Mouse (Mus musculus) forebrain, embryonic 15.5 days (tissue): Measurements from ENCODE around the gene Gltp. TPM values are rescaled to one million over a fixed set of nuclear protein-coding genes. Genes with fewer than 3 reads are reported as not detected.

Experiments used
- ATAC-seq: fragments of 200-750 bp; cut with Nextera tagmentation; replicated peaks from 2 replicates; pipeline ENCODE4 v1.8.0; 2017; ENCODE audit warnings: mild to moderate bottlenecking, moderate TSS enrichment, moderate library complexity
- H3K27ac ChIP-seq: fragments of 300-500 bp; sonication (generic); replicated peaks from 2 replicates; pipeline ENCODE4 v1.5.1; 2015; ENCODE audit warnings: mild to moderate bottlenecking, inconsistent platforms
- H3K27me3 ChIP-seq: fragments of 300-500 bp; sonication (generic); 2 replicates; pipeline ENCODE4 v1.6.1; 2015; ENCODE audit warnings: inconsistent platforms
- H3K36me3 ChIP-seq: fragments of 300-500 bp; sonication (generic); 2 replicates; pipeline ENCODE4 v1.6.1; 2015; ENCODE audit warnings: mild to moderate bottlenecking, inconsistent platforms
- H3K4me1 ChIP-seq: fragments of 300-500 bp; sonication (generic); 2 replicates; pipeline ENCODE4 v1.6.1; 2015; ENCODE audit warnings: inconsistent platforms
- H3K4me2 ChIP-seq: fragments of 300-500 bp; sonication (generic); replicated peaks from 2 replicates; pipeline ENCODE4 v1.6.1; 2015; ENCODE audit warnings: mild to moderate bottlenecking, inconsistent platforms
- H3K4me3 ChIP-seq: fragments of 300-500 bp; sonication (generic); 2 replicates; pipeline ENCODE4 v1.5.1; 2015; ENCODE audit warnings: mild to moderate bottlenecking, inconsistent platforms
- H3K9ac ChIP-seq: fragments of 300-500 bp; sonication (generic); replicated peaks from 2 replicates; pipeline ENCODE4 v1.6.1; 2015; ENCODE audit warnings: mild to moderate bottlenecking, inconsistent platforms
- H3K9me3 ChIP-seq: fragments of 300-500 bp; sonication (generic); 2 replicates; pipeline ENCODE4 v1.6.1; 2016; ENCODE audit warnings: inconsistent platforms
- WGBS: fragments of 180-500 bp; shearing (Covaris S2); methylation state at CpG from one replicate; pipeline ENCODE4 v1.1.7; 2015; ENCODE audit warnings: mixed read lengths; 5-methylcytosine and 5-hydroxymethylcytosine counted together
- polyA plus RNA-seq: library from polyadenylated mRNA; unstranded; fragments of >200 nt; fragmentation: Nextera tagmentation; extraction: Ambion mirVana; gene quantifications from 2 replicates; pipeline ENCODE4 v1.2.1, GENCODE M21; 2015

Gltp gene
- polyA plus RNA-seq, 1 experiment from 2014 or later: 36.9 TPM

DNA sequence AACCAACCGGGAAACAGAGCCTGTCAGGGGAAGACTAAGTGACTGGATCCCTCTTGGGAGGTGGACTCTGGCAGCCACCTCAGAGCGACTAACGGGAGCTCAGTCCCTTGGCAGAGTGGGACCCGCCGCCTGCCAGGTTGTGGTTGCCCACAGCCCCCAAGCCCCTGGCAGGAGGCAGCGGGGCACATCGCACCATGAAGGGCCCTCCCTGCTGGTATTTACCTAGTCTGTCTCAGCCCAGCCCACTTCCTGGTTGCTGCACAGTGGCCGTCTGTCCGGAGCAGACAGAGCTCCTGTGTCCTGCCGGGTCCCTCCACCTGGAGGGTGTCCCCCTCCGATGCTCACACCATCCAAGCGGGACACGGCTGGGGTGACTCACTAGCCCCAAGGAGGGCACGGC lies 39.8 kb downstream of the Gltp start:
- H3K27me3 ChIP-seq: peaks cover 4% of the 10 kb centered on the region; the same call in 1 of the 2 replicates
- ATAC-seq: no peak

DNA sequence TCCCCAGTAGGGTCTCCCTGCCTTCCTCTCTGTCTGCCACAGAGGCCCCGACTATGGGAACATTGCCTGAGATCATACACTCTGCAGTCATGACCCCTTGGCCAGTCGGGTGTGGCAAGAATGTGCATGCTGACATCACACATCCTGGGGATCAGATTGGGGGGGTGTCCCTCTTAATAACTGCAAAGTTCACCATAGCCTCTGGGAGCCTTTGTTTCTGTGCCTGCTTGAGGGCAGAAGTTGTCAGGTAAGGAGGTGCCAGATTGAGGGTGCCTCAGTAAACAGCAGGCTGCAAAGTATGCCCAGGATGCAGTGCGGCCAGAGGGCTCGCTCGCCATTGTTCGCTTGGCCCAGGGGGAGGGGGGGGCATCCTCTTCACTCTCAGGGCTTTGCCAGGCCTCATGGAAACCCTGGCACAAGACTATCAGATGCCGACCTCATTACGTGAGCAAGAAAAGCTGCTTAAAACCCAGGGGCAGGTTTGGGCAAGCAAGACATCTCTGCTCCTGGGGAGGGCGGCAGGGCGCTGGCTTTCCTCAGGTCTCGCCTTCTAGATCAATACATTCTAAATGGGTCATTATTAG lies 42.0 kb downstream of the Gltp start:
- no peak overlapping the region for H3K9ac ChIP-seq
- peaks cover 15% of the 10 kb centered on the region for H3K4me1 ChIP-seq
- H3K4me2 ChIP-seq: no peak overlapping the region
- peaks cover 3% of the 10 kb centered on the region; the same call in 1 of the 2 replicates for H3K27me3 ChIP-seq
- H3K4me3 ChIP-seq: no peak overlapping the region
- no peaks in the 10 kb centered on the region for H3K9me3 ChIP-seq
- WGBS: 60% methylated on average over 11 of the region's 11 CpGs
- no peak for ATAC-seq
- H3K36me3 ChIP-seq: no peaks in the 10 kb centered on the region
- no peak overlapping the region for H3K27ac ChIP-seq

More for the DNA sequence above, 39.8 kb downstream of the Gltp start:
- no peaks in the 10 kb centered on the region for H3K36me3 ChIP-seq
- H3K9ac ChIP-seq: no peak overlapping the region
- H3K4me1 ChIP-seq: peaks cover 15% of the 10 kb centered on the region
- H3K27ac ChIP-seq: no peak overlapping the region
- no peak overlapping the region for H3K4me2 ChIP-seq
- WGBS: 42% methylated on average over 14 of the region's 14 CpGs
- H3K9me3 ChIP-seq: no peaks in the 10 kb centered on the region
- no peak overlapping the region for H3K4me3 ChIP-seq

DNA sequence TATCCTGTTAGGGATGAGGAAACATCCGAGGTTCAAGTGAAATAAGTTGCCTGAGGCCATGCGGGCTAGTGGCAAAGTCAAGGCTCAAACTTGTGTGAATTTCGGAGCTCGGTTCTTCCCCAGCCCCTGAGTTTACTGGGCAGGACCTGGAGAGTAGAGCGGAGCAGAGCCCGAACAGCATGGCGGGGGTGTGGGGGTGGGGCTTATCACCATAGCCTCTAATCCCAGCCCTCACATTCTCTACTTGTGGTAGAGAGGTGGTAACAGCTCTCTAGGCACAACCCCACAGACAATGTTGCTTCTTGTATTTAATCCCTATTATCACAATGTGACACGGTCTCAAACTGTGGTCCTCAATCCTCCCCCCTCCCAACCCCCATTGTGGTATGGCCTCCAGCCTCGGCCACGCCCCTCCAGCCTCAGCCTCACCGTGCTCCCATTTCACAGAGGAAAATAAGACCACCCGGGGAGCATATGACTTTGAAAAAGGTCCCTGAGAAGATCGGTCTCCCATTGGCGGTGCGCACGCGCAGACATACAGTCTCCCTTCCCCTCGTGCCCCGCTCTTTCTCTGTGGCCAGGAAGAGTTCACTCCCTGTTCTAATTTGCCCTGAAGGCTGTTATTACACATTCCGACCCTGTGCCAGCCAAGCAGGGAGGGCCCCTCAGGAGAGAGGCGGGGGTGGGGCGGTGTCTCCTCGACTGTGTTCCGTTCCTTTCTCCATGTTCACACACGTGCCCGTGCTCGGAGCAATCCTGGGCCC lies 43.4 kb downstream of the Gltp start:
- WGBS: 1% methylated on average over 27 of the region's 27 CpGs

DNA sequence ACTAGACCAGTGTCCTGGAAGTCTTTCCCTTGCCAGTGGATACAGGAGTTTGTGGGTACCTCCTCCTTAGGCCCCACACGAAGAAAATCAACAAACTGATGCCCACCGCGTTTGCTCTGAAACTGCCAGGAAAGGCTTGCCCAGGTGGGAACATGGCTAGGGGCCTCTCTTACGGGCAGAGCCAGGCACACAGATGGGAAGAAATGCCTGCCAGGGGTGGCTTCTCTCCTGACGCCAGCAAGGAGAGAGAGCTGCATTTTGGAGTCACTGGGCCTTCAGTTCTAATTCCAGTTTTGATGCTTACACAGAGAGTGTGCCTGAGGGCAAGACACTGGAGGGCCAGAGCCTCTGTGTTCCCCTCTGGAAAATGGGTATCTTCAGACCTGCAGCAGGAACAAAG lies 44.9 kb downstream of the Gltp start:
- Histone ChIP-seq H3K27ac (no peak overlapping the region), H3K9ac (no peak overlapping the region), H3K4me2 (no peak overlapping the region), H3K4me1 (peaks cover 15% of the 10 kb centered on the region), H3K36me3 (no peaks in the 10 kb centered on the region), H3K4me3 (no peak overlapping the region), H3K9me3 (no peaks in the 10 kb centered on the region), H3K27me3 (peaks cover 3% of the 10 kb centered on the region; the same call in 1 of the 2 replicates)
- WGBS: 75% methylated on average over 5 of the region's 5 CpGs
- ATAC-seq: no peak

More for the DNA sequence above, 43.4 kb downstream of the Gltp start:
- peak overlapping the region; percentile 31 for H3K4me3 ChIP-seq
- H3K36me3 ChIP-seq: no peaks in the 10 kb centered on the region
- H3K4me2 ChIP-seq: peak overlapping the region; percentile 58
- H3K9me3 ChIP-seq: no peaks in the 10 kb centered on the region
- no peak overlapping the region for H3K27ac ChIP-seq
- peak overlapping the region; percentile 20 for H3K9ac ChIP-seq
- ATAC-seq: peak; percentile 62
- peaks cover 3% of the 10 kb centered on the region; the same call in 1 of the 2 replicates for H3K27me3 ChIP-seq
- peaks cover 15% of the 10 kb centered on the region for H3K4me1 ChIP-seq

DNA sequence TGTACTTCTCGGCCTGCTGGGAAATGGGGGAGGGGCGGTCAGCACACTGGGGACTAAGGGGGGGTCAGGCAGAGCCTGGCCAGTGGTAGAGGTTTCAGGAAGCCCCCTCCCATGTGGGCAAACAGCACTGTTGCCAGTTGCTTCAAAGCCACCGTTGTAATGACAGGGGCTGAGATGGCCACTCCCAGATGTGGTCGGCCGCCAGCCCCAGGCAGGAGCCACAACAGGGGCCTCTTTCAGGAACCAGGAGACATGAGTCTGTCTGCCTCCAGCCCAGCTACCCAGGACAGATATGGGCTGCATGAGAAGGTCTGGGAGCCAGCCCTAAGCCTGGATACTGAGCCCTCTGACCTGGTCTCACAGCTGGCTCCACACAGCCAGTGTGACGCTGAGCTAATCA lies 45.9 kb downstream of the Gltp start:
- Histone ChIP-seq H3K4me2 (no peak overlapping the region), H3K4me1 (peaks cover 15% of the 10 kb centered on the region), H3K27ac (no peak overlapping the region), H3K9ac (no peak overlapping the region), H3K36me3 (no peaks in the 10 kb centered on the region), H3K9me3 (no peaks in the 10 kb centered on the region), H3K27me3 (0 out of 2 replicates have a peak, but pooled peaks cover 3% of the 10 kb centered on the region), H3K4me3 (no peak overlapping the region)
- no peak for ATAC-seq
- WGBS: 59% methylated on average over 6 of the region's 6 CpGs

DNA sequence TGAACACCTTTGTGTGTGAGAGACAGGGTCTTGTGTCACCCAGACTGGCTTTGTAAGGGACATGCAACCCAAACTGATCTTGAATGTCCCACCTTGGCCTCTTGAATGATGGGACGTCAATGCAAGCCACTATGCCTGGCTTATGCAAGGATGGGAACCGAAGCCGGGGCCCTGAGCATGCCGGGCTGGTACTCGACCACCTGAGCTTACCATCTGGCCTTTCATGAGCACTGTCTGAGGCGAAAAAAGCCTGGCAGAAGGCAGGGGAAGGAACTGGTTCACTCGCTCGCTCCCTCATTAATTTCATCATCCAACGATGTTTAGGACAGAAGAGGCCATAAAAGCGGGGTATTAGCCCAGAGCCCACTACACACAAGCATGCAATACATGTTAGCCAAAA lies 50.0 kb downstream of the Gltp start:
- Histone ChIP-seq H3K4me3 (no peak overlapping the region), H3K9ac (no peak overlapping the region), H3K27ac (no peak overlapping the region), H3K4me1 (peaks cover 6% of the 10 kb centered on the region), H3K36me3 (no peaks in the 10 kb centered on the region), H3K9me3 (no peaks in the 10 kb centered on the region), H3K4me2 (no peak overlapping the region), H3K27me3 (peaks cover 9% of the 10 kb centered on the region; the same call in 1 of the 2 replicates)
- WGBS: 61% methylated on average over 10 of the region's 10 CpGs
- ATAC-seq: no peak

DNA sequence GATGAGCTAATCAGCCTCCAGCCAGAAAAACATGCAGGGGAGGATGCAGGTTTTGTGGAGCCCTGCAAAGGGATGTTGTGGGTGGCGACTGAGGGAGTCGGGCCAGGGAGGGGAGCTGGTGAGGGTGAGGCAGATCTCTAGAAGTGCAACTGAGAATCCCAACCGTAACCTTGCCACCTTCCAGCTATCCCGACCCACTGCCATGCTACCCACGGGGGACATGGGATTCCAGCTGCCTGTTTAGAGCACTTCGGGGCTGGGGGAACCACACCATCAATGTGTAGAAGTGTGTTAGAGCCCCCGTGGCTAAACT lies 51.2 kb downstream of the Gltp start:
- Histone ChIP-seq H3K36me3 (no peaks in the 10 kb centered on the region), H3K27me3 (peaks cover 9% of the 10 kb centered on the region; the same call in 1 of the 2 replicates), H3K4me3 (no peak overlapping the region), H3K4me1 (peaks cover 6% of the 10 kb centered on the region), H3K9ac (no peak overlapping the region), H3K4me2 (peak overlapping the region; percentile 34), H3K27ac (no peak overlapping the region), H3K9me3 (no peaks in the 10 kb centered on the region)
- ATAC-seq: 0 out of 2 replicates have a peak, but pooled peaks have one; percentile 19
- WGBS: 36% methylated on average over 7 of the region's 7 CpGs

DNA sequence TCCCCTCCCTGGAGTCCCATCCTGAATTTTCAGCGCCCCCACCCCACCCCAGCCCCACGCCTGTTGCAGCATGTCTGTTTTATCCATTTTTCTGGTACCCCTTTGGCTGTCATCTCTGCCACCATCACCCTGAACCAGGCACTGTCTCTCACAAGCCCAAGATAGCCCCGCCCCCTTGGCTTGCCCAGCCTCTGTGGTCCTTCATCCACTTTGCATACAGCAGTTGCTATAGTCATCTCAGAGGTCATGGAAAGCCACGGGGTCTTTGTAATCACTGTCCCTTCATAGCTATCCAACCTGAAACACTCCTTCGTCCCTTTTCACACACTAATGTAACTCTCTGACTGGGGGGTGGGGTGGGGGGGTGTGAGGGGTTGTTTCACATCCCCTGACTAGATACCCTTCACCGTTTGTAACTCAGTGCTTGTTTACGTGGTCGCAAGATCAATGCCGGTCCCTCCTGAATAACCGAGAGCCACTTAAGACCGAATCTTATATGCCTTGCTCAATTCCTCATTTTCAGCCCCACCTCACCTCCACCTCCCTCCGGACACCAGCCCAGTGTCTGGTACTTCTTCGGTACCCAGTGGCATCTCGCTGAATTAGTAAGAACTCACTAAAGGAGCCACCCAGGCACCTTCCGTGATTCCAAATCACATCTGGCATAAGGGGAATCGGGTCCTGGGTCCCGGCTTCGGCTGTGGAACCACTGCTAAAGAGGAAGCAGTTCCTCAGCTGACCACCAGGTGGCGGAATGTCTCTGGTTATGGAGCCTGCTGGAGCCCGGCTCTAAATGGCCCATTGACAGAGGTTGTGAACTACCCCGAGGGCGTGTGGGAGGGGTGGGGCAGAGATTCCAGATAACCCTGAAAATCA lies 51.8 kb downstream of the Gltp start:
- H3K36me3 ChIP-seq: no peaks in the 10 kb centered on the region
- peak; percentile 60 for ATAC-seq
- H3K9me3 ChIP-seq: no peaks in the 10 kb centered on the region
- H3K4me3 ChIP-seq: no peak overlapping the region
- peaks cover 9% of the 10 kb centered on the region; the same call in 1 of the 2 replicates for H3K27me3 ChIP-seq
- 15% methylated on average over 22 of the region's 22 CpGs for WGBS
- H3K27ac ChIP-seq: no peak overlapping the region
- H3K9ac ChIP-seq: no peak overlapping the region
- H3K4me2 ChIP-seq: peak overlapping the region; percentile 34
- peaks cover 6% of the 10 kb centered on the region for H3K4me1 ChIP-seq

DNA sequence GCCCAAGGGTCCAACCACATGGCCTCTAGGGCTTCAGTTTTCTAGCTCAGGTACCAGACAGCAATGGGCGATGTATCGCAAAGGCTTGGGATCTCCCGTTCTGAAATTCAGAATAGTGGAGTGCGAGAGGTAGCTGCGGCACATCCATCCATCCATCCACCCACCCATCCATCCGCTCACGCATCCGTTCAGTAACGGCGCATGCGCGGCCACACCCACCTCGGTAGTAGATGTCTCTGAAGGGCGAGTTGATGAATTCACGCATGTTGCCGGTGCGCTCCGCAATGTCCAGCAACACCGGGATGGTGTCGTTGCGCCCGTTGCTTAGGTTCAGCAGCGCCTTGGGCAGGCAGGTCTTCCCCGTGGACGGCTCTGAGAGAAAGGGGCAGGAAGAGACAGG lies 54.7 kb downstream of the Gltp start:
- H3K27ac ChIP-seq: no peak overlapping the region
- no peak overlapping the region for H3K4me3 ChIP-seq
- H3K27me3 ChIP-seq: peaks cover 9% of the 10 kb centered on the region; the same call in 1 of the 2 replicates
- H3K4me2 ChIP-seq: no peak overlapping the region
- H3K4me1 ChIP-seq: peaks cover 6% of the 10 kb centered on the region
- H3K9me3 ChIP-seq: no peaks in the 10 kb centered on the region
- no peaks in the 10 kb centered on the region for H3K36me3 ChIP-seq
- 83% methylated on average over 25 of the region's 25 CpGs for WGBS
- no peak overlapping the region for H3K9ac ChIP-seq
- ATAC-seq: no peak

DNA sequence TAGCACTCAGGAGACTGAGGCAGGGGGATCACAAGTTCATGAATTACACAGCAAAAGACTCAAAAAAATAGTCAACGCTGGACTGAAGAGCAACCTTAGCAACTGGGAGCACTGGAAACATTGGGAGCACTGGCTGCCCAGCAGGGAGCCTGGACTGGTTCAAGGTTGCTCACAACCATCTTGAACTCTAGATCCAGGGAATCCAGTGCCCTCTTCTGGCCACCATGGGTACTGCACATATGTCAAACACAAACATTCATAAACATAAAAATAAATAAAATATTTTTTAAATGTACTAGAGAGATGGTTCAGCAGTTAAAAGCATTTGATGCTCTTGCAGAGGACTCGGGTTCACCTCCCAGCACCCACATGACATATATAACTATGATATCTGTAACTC lies 59.4 kb downstream of the Gltp start:
- no peaks in the 10 kb centered on the region for H3K4me1 ChIP-seq
- no peak overlapping the region for H3K27ac ChIP-seq
- H3K4me2 ChIP-seq: no peak overlapping the region
- no peak overlapping the region for H3K4me3 ChIP-seq
- H3K27me3 ChIP-seq: no peaks in the 10 kb centered on the region
- no peak for ATAC-seq
- no peaks in the 10 kb centered on the region for H3K9me3 ChIP-seq
- WGBS: 54% methylated on average over 2 of the region's 2 CpGs
- no peak overlapping the region for H3K9ac ChIP-seq
- no peaks in the 10 kb centered on the region for H3K36me3 ChIP-seq

DNA sequence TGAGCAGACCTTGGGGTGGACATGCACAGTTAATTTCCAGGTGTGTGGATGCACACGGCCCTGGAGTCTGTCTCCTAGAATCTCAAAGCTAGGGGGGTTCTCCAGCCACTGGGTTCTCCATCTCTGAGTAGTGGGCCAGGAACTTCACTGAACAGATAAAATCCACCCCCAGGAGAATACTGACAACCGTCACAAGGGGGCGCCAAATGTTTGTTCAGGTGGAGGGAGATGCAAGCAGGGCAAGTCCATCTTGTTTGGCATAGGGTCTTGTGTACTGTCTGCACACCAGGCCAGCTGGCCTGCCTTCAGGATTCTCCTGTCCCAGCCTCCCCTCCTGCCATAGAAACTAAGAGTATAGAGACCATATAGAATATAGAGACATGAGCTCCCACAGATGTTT lies 65.2 kb downstream of the Gltp start:
- no peak overlapping the region for H3K27ac ChIP-seq
- H3K4me3 ChIP-seq: no peak overlapping the region
- H3K4me1 ChIP-seq: no peaks in the 10 kb centered on the region
- H3K9me3 ChIP-seq: no peaks in the 10 kb centered on the region
- H3K27me3 ChIP-seq: no peaks in the 10 kb centered on the region
- no peak overlapping the region for H3K9ac ChIP-seq
- WGBS: 19% methylated on average over 3 of the region's 3 CpGs
- H3K36me3 ChIP-seq: no peaks in the 10 kb centered on the region
- no peak overlapping the region for H3K4me2 ChIP-seq
- ATAC-seq: no peak

DNA sequence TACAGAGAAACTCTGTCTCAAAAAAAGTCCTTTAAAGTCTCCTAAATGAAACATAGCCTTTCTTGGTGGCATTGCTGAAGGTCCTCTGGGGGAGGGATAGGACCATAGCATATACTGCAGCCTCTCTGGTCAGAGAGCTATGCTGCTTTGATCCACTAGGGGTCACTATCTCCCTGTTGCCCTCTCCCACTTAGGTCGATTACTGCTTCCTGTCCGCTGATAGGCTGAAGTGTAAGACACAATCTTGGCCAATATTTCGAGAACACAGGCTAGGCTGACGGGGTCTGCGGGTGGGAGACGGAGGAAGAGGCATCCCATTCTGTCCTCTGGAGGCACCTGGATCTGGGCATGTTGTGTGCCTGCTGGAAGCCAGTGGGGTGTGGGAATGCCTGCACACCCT lies 70.5 kb downstream of the Gltp start:
- H3K9ac ChIP-seq: no peak overlapping the region
- no peaks in the 10 kb centered on the region for H3K27me3 ChIP-seq
- H3K9me3 ChIP-seq: no peaks in the 10 kb centered on the region
- 38% methylated on average over 6 of the region's 6 CpGs for WGBS
- no peak overlapping the region for H3K27ac ChIP-seq
- no peak for ATAC-seq
- H3K36me3 ChIP-seq: no peaks in the 10 kb centered on the region
- H3K4me2 ChIP-seq: no peak overlapping the region
- H3K4me3 ChIP-seq: no peak overlapping the region
- H3K4me1 ChIP-seq: no peaks in the 10 kb centered on the region
